Mouse (Mus musculus) heart, embryonic 11.5 days (tissue): ENCODE measurements around the gene Tubgcp2. TPM values are rescaled to one million over a fixed set of nuclear protein-coding genes. Genes with fewer than 3 reads are reported as not detected.
A peak's percentile ranks its signal among the peaks of the same experiment; 100 is the strongest.

Experiments
- ATAC-seq: fragments of 200-750 bp; cut with Nextera tagmentation; replicated peaks from 2 replicates; pipeline ENCODE4 v1.8.0; 2017; ENCODE audit warnings: moderate library complexity; ENCODE audit not compliant: insufficient number of reproducible peaks, low FRiP score, low TSS enrichment
- H3K27ac ChIP-seq: fragments of 300-500 bp; sonication (generic); 2 replicates; pipeline ENCODE4 v1.5.1; 2014; ENCODE audit warnings: mild to moderate bottlenecking, low read depth, low read length
- H3K27me3 ChIP-seq: fragments of 300-500 bp; sonication (generic); 2 replicates; pipeline ENCODE4 v1.6.1; 2014; ENCODE audit warnings: mild to moderate bottlenecking, low read length, mixed read lengths; ENCODE audit not compliant: control insufficient read depth, insufficient read depth
- H3K36me3 ChIP-seq: fragments of 300-500 bp; sonication (generic); 2 replicates; pipeline ENCODE4 v1.6.1; 2014; ENCODE audit warnings: mild to moderate bottlenecking, low read length, moderate library complexity, mixed read lengths; ENCODE audit not compliant: control insufficient read depth, insufficient read depth
- H3K4me1 ChIP-seq: fragments of 300-500 bp; sonication (generic); 2 replicates; pipeline ENCODE4 v1.6.1; 2014; ENCODE audit warnings: low read length; ENCODE audit not compliant: control insufficient read depth, insufficient read depth
- H3K4me2 ChIP-seq: fragments of 300-500 bp; sonication (generic); 2 replicates; pipeline ENCODE4 v1.6.1; 2014; ENCODE audit warnings: mild to moderate bottlenecking, moderate library complexity
- H3K4me3 ChIP-seq: fragments of 300-500 bp; sonication (generic); 2 replicates; pipeline ENCODE4 v1.5.1; 2014; ENCODE audit warnings: low read depth, low read length
- H3K9ac ChIP-seq: fragments of 300-500 bp; sonication (generic); 2 replicates; pipeline ENCODE4 v1.6.1; 2014; ENCODE audit warnings: mild to moderate bottlenecking, low read depth, low read length, moderate library complexity
- H3K9me3 ChIP-seq: fragments of 300-500 bp; sonication (generic); replicated peaks from 2 replicates; pipeline ENCODE4 v1.6.1; 2016; ENCODE audit warnings: low read length; ENCODE audit not compliant: control insufficient read depth
- WGBS: fragments of 180-500 bp; shearing (Covaris S2); extraction: QIAGEN DNeasy Blood & Tissue Kit; methylation state at CpG from one replicate; pipeline ENCODE4 v1.1.7; 2014; ENCODE audit not compliant: insufficient replicate concordance; 5-methylcytosine and 5-hydroxymethylcytosine counted together
- polyA plus RNA-seq: library from polyadenylated mRNA; unstranded; fragments of >200 nt; fragmentation: Nextera tagmentation; extraction: Ambion mirVana; gene quantifications from 2 replicates; pipeline ENCODE4 v1.2.1, GENCODE M21; 2014

Tubgcp2 gene
- polyA plus RNA-seq, 1 experiment from 2014 or later: 37.3 TPM

GRCm38 (mm10) chr7:139956658-139957057 is 79.8 kb downstream of the Tubgcp2 start:
- Histone ChIP-seq H3K9me3 (no peaks in the 10 kb centered on the region), H3K4me1 (peaks cover 9% of the 10 kb centered on the region), H3K36me3 (no peaks in the 10 kb centered on the region), H3K4me3 (no peak overlapping the region), H3K4me2 (no peak overlapping the region), H3K27me3 (peaks cover 43% of the 10 kb centered on the region), H3K27ac (no peak overlapping the region), H3K9ac (no peak overlapping the region)
- no peak for ATAC-seq
- WGBS: 66% methylated on average over 3 of the region's 3 CpGs

GRCm38 (mm10) chr7:139955505-139955904 is 81.0 kb downstream of the Tubgcp2 start:
- H3K36me3 ChIP-seq: no peaks in the 10 kb centered on the region
- no peak overlapping the region for H3K4me2 ChIP-seq
- no peak for ATAC-seq
- no peaks in the 10 kb centered on the region for H3K9me3 ChIP-seq
- H3K9ac ChIP-seq: no peak overlapping the region
- H3K27ac ChIP-seq: no peak overlapping the region
- H3K4me1 ChIP-seq: peaks cover 9% of the 10 kb centered on the region
- 79% methylated on average over 4 of the region's 4 CpGs for WGBS
- no peak overlapping the region for H3K4me3 ChIP-seq
- H3K27me3 ChIP-seq: peaks cover 37% of the 10 kb centered on the region

GRCm38 (mm10) chr7:139951991-139952633 is 84.4 kb downstream of the Tubgcp2 start:
- peaks cover 25% of the 10 kb centered on the region for H3K27me3 ChIP-seq
- no peak overlapping the region for H3K27ac ChIP-seq
- H3K4me1 ChIP-seq: peaks cover 2% of the 10 kb centered on the region; the same call in 1 of the 2 replicates
- H3K36me3 ChIP-seq: no peaks in the 10 kb centered on the region
- 56% methylated on average over 6 of the region's 6 CpGs for WGBS
- H3K9ac ChIP-seq: no peak overlapping the region
- peak overlapping the region; percentile 93; the same call in 1 of the 2 replicates for H3K4me2 ChIP-seq
- no peak for ATAC-seq
- H3K9me3 ChIP-seq: no peaks in the 10 kb centered on the region
- H3K4me3 ChIP-seq: no peak overlapping the region

- no peak for ATAC-seq
- peak overlapping the region; percentile 72 for H3K9ac ChIP-seq
- H3K27ac ChIP-seq: no peak overlapping the region
- peaks cover 2% of the 10 kb centered on the region; the same call in 1 of the 2 replicates for H3K4me1 ChIP-seq
- H3K4me2 ChIP-seq: peak overlapping the region; percentile 93
- H3K36me3 ChIP-seq: no peaks in the 10 kb centered on the region
- H3K27me3 ChIP-seq: peaks cover 24% of the 10 kb centered on the region
- H3K9me3 ChIP-seq: no peaks in the 10 kb centered on the region
- 3% methylated on average over 16 of the region's 16 CpGs for WGBS
- peak overlapping the region; percentile 61 for H3K4me3 ChIP-seq
These were observed 85.4 kb downstream of the Tubgcp2 start for GRCm38 (mm10) chr7:139951079-139951478.

GRCm38 (mm10) chr7:139950283-139950971 is 86.0 kb downstream of the Tubgcp2 start:
- Histone ChIP-seq H3K4me3 (peak overlapping the region; percentile 61), H3K4me2 (peak overlapping the region; percentile 93), H3K27ac (peak overlapping the region; percentile 41), H3K4me1 (peaks cover 2% of the 10 kb centered on the region; the same call in 1 of the 2 replicates), H3K9me3 (no peaks in the 10 kb centered on the region), H3K27me3 (peaks cover 24% of the 10 kb centered on the region), H3K36me3 (no peaks in the 10 kb centered on the region), H3K9ac (peak overlapping the region; percentile 72)
- under 1% methylated on average over 33 of the region's 33 CpGs for WGBS
- ATAC-seq: peak; percentile 69

- H3K27ac ChIP-seq: peak overlapping the region; percentile 22
These were observed 86.6 kb downstream of the Tubgcp2 start for GRCm38 (mm10) chr7:139949893-139950282.

GRCm38 (mm10) chr7:139946032-139946431 is 90.4 kb downstream of the Tubgcp2 start:
- WGBS: 28% methylated on average over 5 of the region's 5 CpGs
- no peak for ATAC-seq
- no peak overlapping the region for H3K4me3 ChIP-seq

More at GRCm38 (mm10) chr7:139949893-139950282, 86.6 kb downstream of the Tubgcp2 start:
- ATAC-seq: peak; percentile 56; the same call in 1 of the 2 replicates
- H3K4me1 ChIP-seq: peaks cover 2% of the 10 kb centered on the region; the same call in 1 of the 2 replicates
- no peaks in the 10 kb centered on the region for H3K9me3 ChIP-seq
- H3K4me2 ChIP-seq: peak overlapping the region; percentile 93
- peak overlapping the region; percentile 61 for H3K4me3 ChIP-seq
- peak overlapping the region; percentile 72 for H3K9ac ChIP-seq
- peaks cover 26% of the 10 kb centered on the region for H3K27me3 ChIP-seq
- WGBS: under 1% methylated on average over 15 of the region's 15 CpGs
- no peaks in the 10 kb centered on the region for H3K36me3 ChIP-seq

More at GRCm38 (mm10) chr7:139946032-139946431, 90.4 kb downstream of the Tubgcp2 start:
- Histone ChIP-seq H3K9ac (no peak overlapping the region), H3K9me3 (no peaks in the 10 kb centered on the region), H3K4me1 (peaks cover 2% of the 10 kb centered on the region; the same call in 1 of the 2 replicates), H3K4me2 (no peak overlapping the region), H3K36me3 (no peaks in the 10 kb centered on the region), H3K27ac (no peak overlapping the region), H3K27me3 (peaks cover 63% of the 10 kb centered on the region)
